Mouse (Mus musculus) stomach, embryonic 15.5 days (tissue): ENCODE measurements around the gene Sytl1. TPM values are rescaled to one million over a fixed set of nuclear protein-coding genes. Genes with fewer than 3 reads are reported as not detected.

Experiments used
- ATAC-seq: fragments of 200-750 bp; cut with Nextera tagmentation; 2 replicates; pipeline ENCODE4 v1.8.0; 2017; ENCODE audit warnings: low read depth, moderate number of reproducible peaks, moderate TSS enrichment; ENCODE audit not compliant: insufficient read depth, low FRiP score
- H3K27ac ChIP-seq: fragments of 300-500 bp; sonication (generic); 2 replicates; pipeline ENCODE4 v1.5.1; 2015; ENCODE audit warnings: mild to moderate bottlenecking, inconsistent platforms
- H3K27me3 ChIP-seq: fragments of 300-500 bp; sonication (generic); replicated peaks from 2 replicates; pipeline ENCODE4 v1.6.1; 2015; ENCODE audit warnings: inconsistent platforms
- H3K36me3 ChIP-seq: fragments of 300-500 bp; sonication (generic); 2 replicates; pipeline ENCODE4 v1.6.1; 2015; ENCODE audit warnings: inconsistent platforms
- H3K4me1 ChIP-seq: fragments of 300-500 bp; sonication (generic); 2 replicates; pipeline ENCODE4 v1.6.1; 2015; ENCODE audit warnings: inconsistent platforms
- H3K4me2 ChIP-seq: fragments of 300-500 bp; sonication (generic); 2 replicates; pipeline ENCODE4 v1.6.1; 2015; ENCODE audit warnings: mild to moderate bottlenecking, inconsistent platforms
- H3K4me3 ChIP-seq: fragments of 300-500 bp; sonication (generic); replicated peaks from 2 replicates; pipeline ENCODE4 v1.5.1; 2015; ENCODE audit warnings: inconsistent platforms
- H3K9ac ChIP-seq: fragments of 300-500 bp; sonication (generic); 2 replicates; pipeline ENCODE4 v1.6.1; 2015; ENCODE audit warnings: inconsistent platforms
- H3K9me3 ChIP-seq: fragments of 300-500 bp; sonication (generic); 2 replicates; pipeline ENCODE4 v1.6.1; 2016; ENCODE audit warnings: inconsistent platforms
- WGBS: fragments of 180-500 bp; shearing (Covaris S2); methylation state at CpG from one replicate; pipeline ENCODE4 v1.1.7; 2015; 5-methylcytosine and 5-hydroxymethylcytosine counted together
- polyA plus RNA-seq: library from polyadenylated mRNA; unstranded; fragments of >200 nt; fragmentation: Nextera tagmentation; extraction: Ambion mirVana; gene quantifications from 2 replicates; pipeline ENCODE4 v1.2.1, GENCODE M21; 2015

Sytl1 gene
- polyA plus RNA-seq, 1 experiment from 2014 or later = 29.0 TPM

DNA sequence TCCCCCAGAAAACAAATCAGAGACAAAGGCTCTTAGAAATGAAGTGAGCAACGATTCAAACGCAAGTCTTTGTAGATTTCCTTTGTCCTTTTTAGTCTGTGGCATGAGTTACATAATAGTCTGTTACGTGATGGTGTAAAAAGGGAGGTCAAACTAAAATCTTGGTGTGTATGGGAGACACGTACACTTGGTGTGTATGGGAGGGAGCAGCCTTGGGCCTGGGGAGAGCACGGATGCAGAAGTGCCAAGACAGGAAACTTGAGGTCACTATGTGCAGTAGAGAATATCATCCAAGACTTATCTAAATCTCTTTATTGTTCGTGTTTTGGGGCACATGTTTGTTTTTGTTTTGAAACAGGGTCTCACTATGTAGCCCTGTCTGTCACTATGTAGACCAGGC is 15.2 kb upstream of the Sytl1 start:
- Histone ChIP-seq H3K36me3 (no peaks in the 10 kb centered on the region), H3K4me1 (peaks cover 19% of the 10 kb centered on the region), H3K4me2 (peak overlapping the region; percentile 70), H3K27ac (peak overlapping the region; percentile 90), H3K9ac (no peak overlapping the region), H3K4me3 (peak overlapping the region; percentile 62), H3K9me3 (no peaks in the 10 kb centered on the region), H3K27me3 (no peaks in the 10 kb centered on the region)
- no peak; the same call in 1 of the 2 replicates for ATAC-seq
- WGBS = 26% methylated on average over 6 of the region's 6 CpGs

DNA sequence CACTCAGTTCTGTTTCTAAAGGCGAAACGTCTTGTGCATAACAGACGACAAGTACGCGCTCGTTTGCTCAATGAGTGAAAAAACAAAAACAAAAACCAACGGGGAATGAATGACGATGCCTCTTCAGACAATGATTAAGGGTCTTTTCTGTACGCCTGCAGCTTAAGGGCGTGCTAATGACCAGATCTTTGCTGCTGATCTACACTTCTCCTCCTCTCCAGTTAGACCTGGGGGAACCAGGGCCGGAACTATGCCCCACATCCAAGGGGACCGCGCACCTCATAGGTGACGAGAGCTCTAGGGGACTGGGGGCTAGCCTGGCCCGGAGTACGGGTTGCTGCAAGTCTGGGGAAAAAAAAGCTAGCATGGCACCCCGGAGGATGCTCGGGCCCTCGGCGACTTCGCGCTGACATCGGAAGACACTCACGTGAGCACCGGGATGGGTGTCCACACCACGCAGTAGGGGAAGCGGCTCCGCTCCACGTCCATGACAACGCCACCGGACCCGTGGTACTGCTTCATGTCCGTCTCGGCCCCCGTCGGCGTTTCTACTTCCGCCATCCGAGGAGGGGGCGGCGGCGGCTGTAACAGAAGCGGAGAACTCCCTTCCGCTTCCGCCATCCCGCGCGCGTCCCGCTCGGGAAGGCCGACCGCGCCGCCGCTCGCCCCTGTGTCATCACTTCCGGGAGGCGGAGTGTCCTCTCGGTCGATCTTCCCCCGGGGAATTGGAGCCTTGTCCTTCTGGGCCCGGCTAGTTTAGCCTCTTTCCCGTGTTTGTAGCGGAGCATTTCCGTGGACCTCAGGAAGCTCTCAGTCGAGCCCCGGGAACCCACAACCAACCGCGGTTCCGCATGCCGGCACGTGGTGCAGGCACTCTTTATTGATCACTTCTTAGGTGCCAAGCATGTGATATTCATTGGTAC is 14.5 kb upstream of the Sytl1 start, which contains the start of gene Tmem222:
Gene Tmem222, minus strand, starts transcription at position 689 of the 923 bp plus-strand sequence.
- peak; percentile 95 for ATAC-seq
- WGBS = under 1% methylated on average over 73 of the region's 73 CpGs
- Histone ChIP-seq H3K4me2 (peak within 1 kb of the TSS; percentile 70), H3K27me3 (no peaks in the 10 kb centered on the region), H3K9me3 (no peaks in the 10 kb centered on the region), H3K9ac (peak within 1 kb of the TSS; percentile 42), H3K36me3 (no peaks in the 10 kb centered on the region), H3K27ac (peak within 1 kb of the TSS; percentile 90), H3K4me3 (peak within 1 kb of the TSS; percentile 62), H3K4me1 (peaks cover 17% of the 10 kb centered on the region)

DNA sequence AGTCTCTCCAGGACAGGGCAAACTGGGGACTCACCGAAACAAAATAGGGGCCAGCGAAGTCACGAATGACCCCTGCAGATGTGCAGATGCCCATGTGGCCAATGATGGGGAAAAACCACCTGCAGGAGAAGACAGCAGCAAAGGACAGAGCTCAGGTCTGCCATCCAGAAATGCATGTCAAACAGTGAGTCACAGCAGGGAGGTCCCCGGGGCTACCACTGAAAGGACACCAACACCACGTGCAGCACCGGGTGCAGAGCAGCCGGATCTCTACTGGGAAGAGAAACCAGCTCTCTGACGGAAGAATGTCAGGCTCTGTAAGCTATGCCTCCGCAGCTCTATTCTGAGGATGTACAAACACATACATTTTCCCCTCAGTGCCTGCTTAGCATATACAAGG is 8.0 kb upstream of the Sytl1 start:
- 89% methylated on average over 9 of the region's 9 CpGs for WGBS
- peaks cover 38% of the 10 kb centered on the region for H3K36me3 ChIP-seq
- ATAC-seq = no peak
- H3K9me3 ChIP-seq = no peaks in the 10 kb centered on the region
- no peak overlapping the region for H3K4me3 ChIP-seq
- H3K9ac ChIP-seq = no peak overlapping the region
- H3K4me1 ChIP-seq = peaks cover 2% of the 10 kb centered on the region; the same call in 1 of the 2 replicates
- H3K4me2 ChIP-seq = no peak overlapping the region
- no peak overlapping the region for H3K27ac ChIP-seq
- no peaks in the 10 kb centered on the region for H3K27me3 ChIP-seq

DNA sequence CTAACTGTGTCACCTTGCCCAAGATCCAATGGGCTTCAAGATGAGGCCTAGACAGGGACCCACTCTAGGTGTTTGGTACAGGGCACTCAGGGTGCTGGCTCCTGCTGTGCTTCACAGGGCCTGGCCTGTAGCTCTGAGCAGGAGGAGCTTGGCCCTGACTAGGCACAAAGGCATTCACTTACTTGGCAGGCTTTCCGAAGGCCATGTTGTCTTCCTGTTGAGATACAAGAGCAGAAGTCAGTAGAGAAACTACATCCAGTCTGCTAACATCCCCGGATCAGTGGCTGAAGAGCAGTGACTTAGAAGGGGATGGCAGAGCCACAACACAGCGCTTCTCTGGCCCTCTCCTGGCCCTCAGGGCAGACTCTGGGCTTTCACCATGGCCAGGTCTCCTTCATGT is 6.7 kb upstream of the Sytl1 start:
- no peak for ATAC-seq
- H3K36me3 ChIP-seq = peaks cover 51% of the 10 kb centered on the region
- H3K9me3 ChIP-seq = no peaks in the 10 kb centered on the region
- 85% methylated on average over 3 of the region's 3 CpGs for WGBS
- no peak overlapping the region for H3K4me3 ChIP-seq
- H3K27me3 ChIP-seq = no peaks in the 10 kb centered on the region
- H3K9ac ChIP-seq = no peak overlapping the region
- H3K4me2 ChIP-seq = no peak overlapping the region
- no peaks in the 10 kb centered on the region for H3K4me1 ChIP-seq
- no peak overlapping the region for H3K27ac ChIP-seq

DNA sequence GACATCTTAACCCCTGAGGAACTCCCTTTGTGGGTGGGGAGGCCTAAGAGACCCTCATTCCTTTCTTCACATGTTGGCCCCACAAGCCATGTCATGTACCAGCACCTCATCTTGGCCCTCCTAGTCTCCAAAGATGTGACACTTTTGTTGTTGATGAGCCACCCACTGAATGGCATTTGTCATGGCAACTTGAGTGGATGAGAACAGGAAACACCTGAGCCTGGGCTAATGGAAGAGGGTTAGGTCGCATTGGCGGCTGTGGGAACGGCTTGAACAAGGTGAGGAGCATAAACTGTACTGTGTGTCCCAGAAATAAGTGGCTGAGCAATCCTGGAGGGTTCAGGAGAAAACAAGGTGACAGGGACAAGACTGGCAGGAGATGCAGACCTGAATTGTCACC is 6.0 kb upstream of the Sytl1 start:
- H3K4me1 ChIP-seq = no peaks in the 10 kb centered on the region
- H3K4me3 ChIP-seq = no peak overlapping the region
- no peaks in the 10 kb centered on the region for H3K27me3 ChIP-seq
- 90% methylated on average over 3 of the region's 3 CpGs for WGBS
- H3K36me3 ChIP-seq = peaks cover 55% of the 10 kb centered on the region
- no peak overlapping the region for H3K9ac ChIP-seq
- no peaks in the 10 kb centered on the region for H3K9me3 ChIP-seq
- H3K4me2 ChIP-seq = no peak overlapping the region
- ATAC-seq = no peak
- no peak overlapping the region for H3K27ac ChIP-seq

DNA sequence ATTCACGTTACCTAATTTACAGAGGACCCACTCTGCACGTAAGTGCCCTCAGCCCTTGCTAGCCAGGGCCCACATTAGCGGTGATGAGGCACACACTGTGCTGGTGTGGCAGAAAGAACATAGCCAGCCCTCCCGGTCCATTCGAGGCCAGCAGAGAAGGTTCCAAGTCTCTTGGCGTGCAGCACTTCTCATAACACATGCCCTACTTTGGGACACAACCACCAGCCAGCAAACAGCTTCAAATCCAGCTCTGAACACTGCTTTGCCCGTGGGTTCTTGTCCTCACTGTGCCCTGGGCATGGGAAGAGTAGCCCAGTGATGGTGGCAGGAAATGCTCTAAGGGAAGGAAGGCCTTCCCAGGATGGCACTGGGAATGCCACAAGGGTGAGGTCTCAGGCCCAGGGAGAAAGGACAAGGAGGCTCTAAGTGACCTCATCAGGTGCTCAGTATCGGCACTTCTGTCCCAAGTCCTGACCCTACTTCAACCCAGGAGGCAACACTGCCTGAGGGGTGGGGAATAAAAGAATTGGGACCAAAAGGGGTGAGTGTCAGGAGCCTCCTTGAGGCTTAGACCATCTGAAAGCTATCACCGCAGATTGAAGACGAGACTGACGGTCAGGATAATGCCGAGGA is 3.5 kb upstream of the Sytl1 start:
- Histone ChIP-seq H3K36me3 (peaks cover 55% of the 10 kb centered on the region), H3K27ac (no peak overlapping the region), H3K9ac (no peak overlapping the region), H3K27me3 (no peaks in the 10 kb centered on the region), H3K9me3 (no peaks in the 10 kb centered on the region), H3K4me2 (no peak overlapping the region), H3K4me1 (peaks cover 3% of the 10 kb centered on the region; the same call in 1 of the 2 replicates), H3K4me3 (no peak overlapping the region)
- 82% methylated on average over 12 of the region's 12 CpGs for WGBS
- ATAC-seq = no peak

DNA sequence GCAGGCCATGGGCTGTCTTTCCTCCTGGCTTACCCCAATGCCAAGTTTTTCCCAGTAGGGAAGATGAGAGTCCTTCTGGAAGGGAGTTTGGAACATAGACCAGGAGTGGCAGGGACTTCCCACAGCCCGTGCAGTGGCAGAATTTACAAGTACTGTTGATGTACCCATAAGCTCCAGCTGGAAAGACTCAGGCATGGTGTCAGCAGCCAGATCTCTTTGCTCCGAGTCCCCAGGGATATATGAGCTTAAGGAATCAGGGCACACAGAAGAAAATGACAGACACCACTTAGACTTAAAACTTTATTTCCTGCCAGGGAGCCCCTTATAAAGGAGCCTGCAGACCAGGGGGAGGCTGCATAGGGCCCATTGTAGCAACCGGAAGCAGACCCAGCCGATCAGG is 2.8 kb upstream of the Sytl1 start:
- no peaks in the 10 kb centered on the region for H3K27me3 ChIP-seq
- H3K4me2 ChIP-seq = no peak overlapping the region
- H3K9ac ChIP-seq = no peak overlapping the region
- H3K4me1 ChIP-seq = peaks cover 3% of the 10 kb centered on the region; the same call in 1 of the 2 replicates
- H3K4me3 ChIP-seq = no peak overlapping the region
- H3K36me3 ChIP-seq = peaks cover 55% of the 10 kb centered on the region
- WGBS = 78% methylated on average over 4 of the region's 4 CpGs
- no peak for ATAC-seq
- H3K9me3 ChIP-seq = no peaks in the 10 kb centered on the region
- no peak overlapping the region for H3K27ac ChIP-seq

DNA sequence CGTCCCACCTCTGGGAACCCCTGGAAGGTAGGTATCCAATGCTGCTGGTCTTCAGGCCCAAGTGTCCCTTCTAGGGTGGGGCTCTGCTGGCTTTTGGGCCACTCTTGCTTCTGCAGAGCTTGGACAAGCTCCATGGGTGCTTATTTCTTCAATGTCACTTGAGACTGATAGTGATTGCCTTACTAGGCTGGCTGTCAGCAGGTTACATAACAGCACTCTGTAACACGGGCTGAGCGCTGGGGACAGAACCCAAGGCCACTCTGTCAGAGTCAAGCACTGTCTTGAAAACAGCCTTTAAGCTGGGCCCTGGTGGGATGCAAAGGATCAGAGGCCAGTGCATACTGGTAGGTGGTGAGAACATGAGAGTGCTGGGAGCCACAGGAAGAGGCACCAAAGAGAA is 2.4 kb upstream of the Sytl1 start:
- Histone ChIP-seq H3K27ac (no peak overlapping the region), H3K36me3 (peaks cover 55% of the 10 kb centered on the region)
- 90% methylated on average over 3 of the region's 3 CpGs for WGBS

DNA sequence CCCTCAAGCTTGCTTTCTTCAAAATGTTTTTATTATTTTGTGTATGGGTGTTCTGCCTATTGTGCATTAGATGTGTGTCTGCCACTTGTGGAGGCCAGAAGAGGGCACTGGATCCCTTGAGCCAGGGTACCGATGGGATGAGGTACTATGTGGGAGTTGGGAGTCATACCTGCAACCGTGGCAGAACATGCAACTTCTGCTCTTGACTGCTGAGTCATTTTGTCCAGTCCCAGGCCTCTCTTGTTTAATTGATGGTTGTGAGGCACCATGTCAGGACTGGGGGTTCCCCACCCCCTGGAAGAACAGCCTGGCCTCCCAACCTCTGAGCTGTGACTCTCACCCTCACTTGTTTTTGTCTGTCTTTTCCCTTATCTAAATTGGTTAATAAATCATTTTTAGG is 1.6 kb upstream of the Sytl1 start:
- Histone ChIP-seq H3K9me3 (no peaks in the 10 kb centered on the region), H3K36me3 (peaks cover 49% of the 10 kb centered on the region), H3K9ac (no peak overlapping the region), H3K4me2 (no peak overlapping the region), H3K4me1 (peaks cover 3% of the 10 kb centered on the region; the same call in 1 of the 2 replicates), H3K27me3 (no peaks in the 10 kb centered on the region), H3K27ac (no peak overlapping the region), H3K4me3 (no peak overlapping the region)
- WGBS = 86% methylated on average over 2 of the region's 2 CpGs
- no peak for ATAC-seq

More for the DNA sequence above, 2.4 kb upstream of the Sytl1 start:
- no peaks in the 10 kb centered on the region for H3K9me3 ChIP-seq
- no peak for ATAC-seq
- peaks cover 3% of the 10 kb centered on the region; the same call in 1 of the 2 replicates for H3K4me1 ChIP-seq
- no peaks in the 10 kb centered on the region for H3K27me3 ChIP-seq
- H3K4me2 ChIP-seq = no peak overlapping the region
- no peak overlapping the region for H3K9ac ChIP-seq
- no peak overlapping the region for H3K4me3 ChIP-seq

DNA sequence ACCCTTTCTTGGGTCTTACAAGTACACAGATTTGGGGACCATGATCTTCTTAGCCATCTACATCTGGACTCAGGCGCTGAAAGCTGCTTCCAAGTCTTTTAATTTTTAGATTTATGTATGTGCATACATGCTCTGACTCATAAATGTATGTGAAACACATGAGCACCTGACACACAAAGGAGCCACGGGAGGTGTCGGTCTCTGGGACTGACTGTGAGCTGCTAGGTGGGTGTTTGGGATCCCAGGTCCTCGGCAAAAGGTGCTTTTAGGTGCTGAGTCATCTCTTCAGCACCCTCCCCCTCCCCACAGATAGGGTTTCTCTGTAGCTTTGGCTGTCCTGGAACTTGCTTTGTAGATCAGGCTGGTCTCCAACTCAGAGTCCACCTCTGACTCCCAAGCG is 843 bp upstream of the Sytl1 start:
- H3K9me3 ChIP-seq = no peaks in the 10 kb centered on the region
- H3K4me1 ChIP-seq = peaks cover 3% of the 10 kb centered on the region; the same call in 1 of the 2 replicates
- WGBS = 84% methylated on average over 5 of the region's 5 CpGs
- no peak overlapping the region for H3K27ac ChIP-seq
- H3K4me2 ChIP-seq = no peak overlapping the region
- H3K27me3 ChIP-seq = no peaks in the 10 kb centered on the region
- no peak for ATAC-seq
- H3K4me3 ChIP-seq = no peak overlapping the region
- peaks cover 43% of the 10 kb centered on the region for H3K36me3 ChIP-seq
- H3K9ac ChIP-seq = no peak overlapping the region

DNA sequence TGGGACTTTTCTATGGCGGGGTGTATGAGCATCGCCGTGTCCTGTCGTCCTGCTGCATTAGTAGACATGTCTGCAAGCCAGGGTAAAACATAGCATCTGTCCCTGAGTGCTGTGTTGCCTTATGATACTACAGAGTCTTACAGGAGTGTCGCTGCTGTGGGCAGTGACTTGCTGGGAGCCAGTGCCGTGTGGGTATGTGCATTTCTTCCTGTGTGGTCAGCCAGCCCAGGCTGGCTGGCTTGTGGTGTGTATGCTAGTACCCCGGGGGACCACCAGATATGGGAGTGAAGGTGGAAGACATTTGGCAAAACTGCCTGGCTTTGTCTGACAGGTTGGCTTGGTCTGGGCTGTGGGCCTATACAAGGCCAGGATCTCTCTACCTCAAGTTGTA is 543 bp downstream of the Sytl1 start:
- Histone ChIP-seq H3K4me1 (peaks cover 3% of the 10 kb centered on the region; the same call in 1 of the 2 replicates), H3K4me2 (peak overlapping the region; percentile 33), H3K27ac (peak overlapping the region; percentile 57), H3K9me3 (no peaks in the 10 kb centered on the region), H3K36me3 (peaks cover 30% of the 10 kb centered on the region), H3K9ac (no peak overlapping the region), H3K4me3 (peak overlapping the region; percentile 26), H3K27me3 (no peaks in the 10 kb centered on the region)
- WGBS = 61% methylated on average over 7 of the region's 7 CpGs
- no peak for ATAC-seq
